Mouse (Mus musculus) ovary, postnatal 36 days (tissue): ENCODE measurements around the gene Col4a2.

Source experiments
- DNase-seq: peaks from one replicate; pipeline ENCODE4 v3.0.0; 2022; ENCODE audit warnings: low spot score, mixed read lengths

Gene Col4a2

DNA sequence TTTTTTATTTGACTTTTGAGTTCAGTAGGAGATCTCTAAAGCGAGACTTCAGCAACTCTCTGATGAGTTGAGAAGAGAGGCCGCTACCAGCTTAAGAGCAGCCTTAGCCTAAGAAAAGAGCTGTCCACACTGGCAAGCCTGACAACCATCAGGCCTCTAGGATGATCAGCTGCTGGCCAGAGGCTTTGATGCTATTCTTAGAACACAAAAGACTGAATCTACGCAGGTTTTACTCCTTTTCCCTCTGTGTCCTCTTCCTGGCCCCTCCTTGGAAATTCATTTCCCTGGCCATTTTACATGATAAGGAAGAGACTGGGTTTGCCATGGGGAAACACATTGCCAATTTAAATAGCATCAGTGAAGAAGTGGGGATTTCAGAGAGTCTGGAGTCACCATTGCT, 70.8 kb downstream of the Col4a2 start:
- DNase-seq, result no peak

DNA sequence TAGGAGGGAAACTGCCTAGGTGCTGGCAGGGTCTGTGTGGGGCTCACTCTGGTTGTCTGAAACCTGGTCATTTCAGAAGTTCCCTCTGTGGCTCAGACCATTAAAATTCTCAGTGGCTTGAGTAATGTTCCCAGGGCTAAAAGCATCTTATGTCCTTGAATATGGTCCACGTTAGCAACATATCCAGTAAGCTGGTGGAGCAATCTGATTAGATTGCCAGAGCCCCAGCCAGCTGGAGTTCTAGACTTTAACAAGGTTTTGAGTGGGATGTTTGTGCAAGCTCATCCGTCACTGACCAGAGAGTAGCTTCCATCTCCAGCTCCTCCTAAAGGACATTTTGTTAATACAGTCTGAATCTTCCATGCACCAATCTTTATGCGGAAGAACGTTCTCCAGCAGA, 72.2 kb downstream of the Col4a2 start:
- no peak for DNase-seq

DNA sequence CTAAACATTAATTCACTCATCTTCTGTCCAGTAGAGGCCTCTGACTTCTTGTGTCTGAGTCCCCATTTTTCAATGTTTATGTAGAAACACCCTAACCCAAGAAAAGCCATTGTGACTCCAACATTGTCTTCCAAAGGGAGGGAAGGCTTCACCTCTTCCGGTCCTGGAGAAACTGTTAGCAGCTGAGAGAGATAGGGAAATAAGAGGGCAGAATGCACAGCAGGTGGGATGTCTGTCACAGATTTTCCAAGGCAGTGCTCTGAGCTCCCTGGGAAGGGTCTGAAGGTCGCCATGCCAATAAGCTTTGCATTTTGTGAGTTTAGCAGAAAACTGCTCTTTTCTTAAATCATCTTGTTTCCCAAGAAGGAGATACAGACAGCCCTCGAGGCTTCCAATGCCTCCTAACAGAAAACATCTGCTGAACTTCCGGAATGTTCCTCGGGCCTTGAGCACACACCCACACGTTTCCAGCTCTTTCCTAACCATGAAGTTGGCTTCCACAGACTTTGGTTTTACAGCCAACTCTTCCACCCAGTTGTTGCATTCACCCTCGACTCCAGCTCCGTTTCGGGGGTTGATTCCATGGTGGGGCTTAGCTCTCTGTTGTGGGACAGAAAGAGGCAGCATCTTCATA, 72.8 kb downstream of the Col4a2 start:
- no peak for DNase-seq

DNA sequence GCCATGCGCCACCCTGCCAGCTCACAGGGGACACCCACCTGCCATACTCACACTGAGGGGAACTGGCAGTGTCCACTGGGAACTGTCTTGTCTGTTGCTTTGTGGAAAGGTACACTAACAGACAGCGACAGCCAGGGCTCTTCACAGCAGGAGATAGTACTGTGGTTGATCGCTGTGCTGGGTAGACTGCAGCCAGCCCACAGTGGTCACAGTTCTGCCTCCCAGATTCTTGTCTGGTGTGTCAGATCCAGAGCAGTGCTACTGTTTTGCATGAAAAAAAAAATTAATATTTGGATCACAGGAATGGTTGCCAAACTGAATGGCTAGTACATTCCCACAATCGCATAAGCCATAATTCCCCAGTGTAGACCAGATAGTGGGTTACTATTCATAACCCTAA, 74.7 kb downstream of the Col4a2 start:
- no peak for DNase-seq

DNA sequence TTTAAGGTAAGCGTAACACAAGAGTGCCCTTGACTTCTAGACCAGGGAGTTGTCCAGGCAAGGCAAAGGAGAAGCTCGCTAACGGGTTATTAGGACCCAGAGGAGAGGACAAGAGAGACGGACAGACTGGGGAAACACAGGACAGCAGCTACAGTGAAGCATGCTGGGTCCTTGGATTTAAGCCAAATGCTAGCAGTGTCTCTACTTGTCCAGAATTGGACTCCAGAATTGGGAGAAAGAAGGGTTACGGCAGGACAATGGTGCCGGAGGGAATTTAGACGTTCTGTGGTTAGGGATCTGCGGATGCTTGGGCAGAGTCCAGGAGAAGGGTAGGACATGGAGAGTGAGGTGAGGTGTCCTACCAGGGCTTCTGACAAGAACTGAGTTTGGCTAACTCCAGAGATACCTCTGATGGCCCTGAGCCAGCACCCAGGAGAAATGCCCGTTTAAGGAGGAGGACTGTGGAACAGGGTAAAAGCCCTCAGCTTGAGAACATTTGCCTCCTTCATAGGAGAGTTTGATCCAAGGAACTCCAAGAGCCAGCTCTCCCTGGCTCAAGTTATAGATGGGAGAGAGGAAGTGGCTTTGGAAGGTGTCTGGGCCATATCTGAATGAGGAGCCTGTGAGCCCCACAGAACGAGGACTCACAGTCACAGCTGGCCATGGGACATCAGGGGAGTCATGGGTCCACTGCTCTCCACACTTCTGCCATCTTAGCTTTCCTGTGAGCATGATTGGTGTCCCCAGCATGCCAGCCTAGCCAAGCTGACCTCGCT, 76.9 kb downstream of the Col4a2 start:
- DNase-seq, result no peak

DNA sequence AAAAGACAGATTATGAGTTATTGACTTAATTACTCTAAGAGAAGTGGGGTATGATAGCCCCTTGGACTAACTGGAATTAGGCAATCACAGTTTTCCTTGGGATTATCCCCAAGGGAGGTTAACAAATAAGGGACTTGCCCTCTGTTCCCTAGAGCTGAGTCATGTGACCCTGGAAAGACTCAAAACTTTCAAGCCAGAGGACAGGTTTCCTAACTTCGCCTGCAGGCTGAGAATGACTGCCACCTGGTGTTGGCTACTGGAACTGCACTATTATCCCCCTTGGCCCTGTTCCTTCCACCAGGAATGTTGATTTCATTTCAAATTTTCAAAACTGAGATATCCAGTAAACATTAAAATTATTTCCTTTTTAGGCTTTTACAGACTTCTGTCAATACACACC, 80.1 kb downstream of the Col4a2 start:
- DNase-seq, result peak; percentile 63

DNA sequence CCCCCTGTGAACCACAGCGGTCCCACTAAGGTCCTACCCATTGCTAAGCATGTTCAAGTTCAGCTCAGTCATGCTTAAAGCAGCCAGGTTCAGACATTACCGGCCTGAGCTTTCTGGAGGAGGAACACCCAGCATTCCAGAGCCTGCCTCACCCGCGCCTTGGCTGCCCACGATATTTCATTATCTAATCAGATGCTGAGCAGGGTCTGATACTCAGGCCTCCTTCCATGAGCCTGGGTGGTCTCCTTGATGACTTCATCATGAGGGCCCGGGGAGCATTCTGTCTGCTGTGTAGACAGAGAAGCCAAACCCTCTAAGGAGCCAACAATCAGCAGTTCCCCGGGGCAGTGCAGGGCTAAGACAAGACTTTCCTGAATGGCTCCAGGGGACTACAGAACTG, 80.6 kb downstream of the Col4a2 start:
- no peak for DNase-seq

DNA sequence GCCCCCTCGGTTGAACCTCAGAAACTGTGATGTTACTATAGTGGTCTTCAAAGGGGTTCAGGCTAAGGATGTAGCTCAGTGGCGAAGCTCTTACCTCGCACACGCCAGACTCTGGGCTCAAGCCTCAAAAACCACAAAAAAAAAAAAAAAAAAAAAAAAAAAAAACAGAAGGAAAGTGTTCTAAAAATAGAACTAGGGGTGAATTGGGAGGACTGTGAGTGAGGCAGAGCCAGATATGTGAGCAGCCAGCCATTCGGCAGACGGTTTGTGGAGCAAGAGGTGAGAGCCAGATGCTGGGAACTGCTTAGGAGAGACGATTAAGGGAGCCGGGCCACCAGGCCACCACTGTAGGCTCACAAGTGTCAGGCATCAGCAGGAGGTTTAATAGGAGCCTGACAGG, 81.0 kb downstream of the Col4a2 start:
- no peak for DNase-seq

DNA sequence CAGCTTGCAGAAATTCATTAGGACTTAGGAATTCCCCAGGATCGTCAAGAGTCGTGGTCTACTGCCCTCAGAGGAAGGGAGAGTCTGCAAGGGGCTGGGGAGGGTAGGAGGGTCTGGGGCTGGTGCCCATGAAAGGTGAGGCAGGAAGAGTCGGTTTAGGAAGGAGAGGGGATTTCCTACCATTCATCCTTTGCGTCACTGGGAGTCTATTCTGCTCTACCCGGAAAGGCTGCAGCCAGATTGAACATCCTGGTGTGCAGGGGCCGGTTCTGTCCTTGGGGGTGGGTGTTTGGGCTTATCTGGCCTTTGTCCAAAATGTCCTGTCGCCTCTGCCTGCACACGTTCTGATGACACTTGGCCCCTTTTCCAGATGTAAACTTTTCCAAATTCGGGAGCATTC, 82.2 kb downstream of the Col4a2 start:
- no peak for DNase-seq

DNA sequence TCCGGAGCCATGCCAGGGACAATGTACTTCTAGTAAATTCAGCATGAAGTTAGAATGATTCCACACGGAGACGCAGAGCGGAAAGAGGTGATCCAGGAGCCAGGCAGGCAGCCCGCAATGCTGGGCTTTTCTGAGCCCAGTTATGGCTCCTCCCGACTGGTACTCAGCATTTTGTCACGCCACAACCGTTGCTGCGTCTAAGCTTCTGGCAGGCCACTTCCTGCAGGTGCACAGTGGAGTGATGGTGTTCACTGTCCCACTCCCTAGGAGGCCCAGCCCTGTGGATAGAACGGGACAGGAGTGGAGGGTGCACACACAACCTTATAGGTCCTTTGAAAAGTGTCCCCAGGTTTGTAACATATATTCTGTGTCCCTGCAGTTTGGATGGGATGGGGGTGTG, 83.0 kb downstream of the Col4a2 start:
- no peak for DNase-seq

DNA sequence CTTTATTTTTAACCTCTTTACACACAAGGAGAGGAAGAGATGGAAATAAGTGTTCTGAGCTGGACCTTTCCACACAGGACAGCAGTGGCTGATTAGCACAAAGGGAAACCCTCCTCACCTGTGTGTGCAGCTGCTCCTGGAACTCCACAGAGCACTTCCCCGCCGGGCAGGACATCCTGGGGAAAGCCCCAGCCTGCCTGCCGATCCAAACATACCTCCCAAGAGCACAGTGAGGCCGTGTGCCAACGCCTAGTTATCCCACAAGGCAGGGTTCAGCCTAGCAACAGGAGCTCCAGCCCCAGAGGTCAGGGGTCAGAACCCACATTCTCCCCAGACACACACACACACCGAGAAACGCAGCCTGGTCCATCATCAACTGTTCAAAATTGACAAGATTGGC, 83.5 kb downstream of the Col4a2 start:
- DNase-seq, result no peak

DNA sequence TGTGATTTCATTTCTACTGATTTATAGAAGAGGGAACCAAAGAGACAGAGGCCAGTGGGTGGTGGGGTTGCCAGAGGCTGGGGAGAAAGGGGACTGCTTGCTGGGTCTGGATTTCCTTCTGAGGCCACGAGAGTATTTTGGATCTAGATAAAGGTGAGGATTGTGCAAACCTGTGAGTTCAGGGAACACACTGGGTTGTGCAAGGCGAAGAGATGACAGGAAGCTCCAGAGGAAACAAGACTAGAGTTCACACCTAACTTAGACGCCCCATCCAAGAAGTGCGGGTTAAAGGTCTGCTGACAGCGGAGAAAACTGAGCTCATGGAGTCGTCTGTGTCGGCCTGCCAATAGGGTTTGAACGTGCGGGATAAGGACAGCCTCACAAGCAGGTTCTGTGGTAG, 84.5 kb downstream of the Col4a2 start:
- DNase-seq, result no peak

DNA sequence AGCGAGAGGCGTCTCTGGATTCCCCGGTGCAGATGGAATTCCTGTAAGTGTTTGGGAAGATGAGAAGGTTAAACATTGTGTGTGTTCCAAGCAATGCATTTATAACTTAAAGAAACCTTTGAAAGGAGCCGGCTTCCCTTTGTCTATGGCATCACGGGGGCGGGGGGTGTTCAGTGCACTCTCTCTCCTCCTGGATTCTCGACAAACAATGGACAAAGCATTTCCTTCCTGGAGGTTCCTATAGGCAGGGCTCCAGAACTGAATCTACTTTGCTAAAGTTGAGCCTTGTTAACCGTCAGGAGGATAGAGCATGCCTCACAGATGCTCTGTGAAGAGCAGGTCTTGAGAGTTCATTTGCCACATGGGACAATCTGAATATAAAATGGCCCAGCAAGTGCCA, 87.1 kb downstream of the Col4a2 start:
- DNase-seq, result no peak

DNA sequence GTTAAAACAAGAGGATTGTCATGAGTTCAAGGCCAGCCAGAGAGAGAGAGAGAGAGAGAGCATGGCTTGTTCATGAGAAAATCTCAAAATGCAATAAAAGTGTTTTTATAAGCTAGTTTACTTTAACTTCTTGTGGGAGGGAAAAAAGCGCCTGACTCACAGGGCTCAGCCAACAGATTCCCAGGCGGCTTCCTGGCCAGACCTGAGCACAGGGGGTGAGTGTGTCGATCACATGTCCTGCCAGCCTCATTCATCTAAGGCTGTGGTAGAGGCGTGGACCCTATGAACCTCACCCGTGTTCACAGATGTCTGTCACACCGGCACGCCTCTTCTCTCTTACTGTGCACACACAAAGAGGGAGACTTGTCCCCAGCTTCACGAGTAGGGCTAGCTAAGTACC, 87.6 kb downstream of the Col4a2 start:
- no peak for DNase-seq

DNA sequence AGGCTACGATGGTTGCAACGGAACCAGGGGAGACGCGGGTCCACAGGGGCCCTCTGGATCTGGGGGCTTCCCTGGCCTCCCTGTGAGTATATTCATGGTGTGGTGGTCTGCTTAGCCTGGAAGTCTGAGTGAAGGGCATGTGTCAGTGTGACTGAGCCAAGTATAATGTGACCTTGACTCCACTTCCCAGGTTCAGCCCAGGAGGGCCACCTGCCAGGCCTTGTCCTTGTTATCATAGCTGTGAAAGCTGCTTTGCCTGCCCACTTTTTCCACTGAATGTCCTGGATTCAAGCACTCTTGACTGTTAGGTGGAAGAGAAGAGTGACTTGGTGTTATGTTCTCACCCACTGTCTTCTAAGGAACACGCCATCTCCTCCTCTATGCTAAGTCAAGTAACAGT, 88.6 kb downstream of the Col4a2 start:
- DNase-seq, result no peak

DNA sequence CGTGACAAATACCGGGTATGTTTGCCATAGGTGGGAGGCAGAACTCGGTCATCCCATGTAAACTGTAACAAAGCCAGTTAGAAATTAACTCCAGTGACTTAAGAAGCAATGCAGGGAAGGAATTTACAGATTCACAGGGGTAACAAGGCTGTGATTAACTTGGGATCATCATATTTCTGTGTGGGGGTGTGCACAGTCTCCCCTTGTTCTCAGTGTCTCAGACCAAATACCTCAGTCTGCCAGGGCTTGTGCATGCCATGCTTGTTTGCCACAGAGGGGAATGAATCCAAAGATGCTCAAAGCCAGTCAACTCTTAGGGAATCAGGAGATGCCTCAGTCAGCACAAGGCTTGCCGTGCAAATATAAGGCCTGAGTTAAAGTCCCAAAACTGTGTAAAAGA, 89.6 kb downstream of the Col4a2 start:
- DNase-seq, result no peak

DNA sequence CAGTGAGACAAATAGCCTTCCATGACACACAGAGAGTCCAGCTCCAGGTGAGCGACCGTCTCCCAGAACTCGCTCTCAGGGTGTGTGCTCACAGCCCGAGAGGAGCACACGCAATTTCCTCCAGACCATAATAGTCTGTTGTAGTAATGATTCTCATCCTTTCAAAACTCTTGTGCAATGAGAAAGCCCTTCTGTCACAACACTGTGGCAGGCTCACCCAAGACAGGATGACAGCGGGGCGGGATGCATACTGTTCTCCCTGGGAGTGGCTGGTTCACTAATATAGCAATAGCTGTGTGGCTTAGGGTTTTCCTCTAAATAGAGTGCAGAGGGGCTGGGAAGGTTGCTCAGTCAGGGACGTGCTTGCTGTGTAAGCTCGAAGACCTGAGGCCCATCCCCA, 91.2 kb downstream of the Col4a2 start:
- no peak for DNase-seq

DNA sequence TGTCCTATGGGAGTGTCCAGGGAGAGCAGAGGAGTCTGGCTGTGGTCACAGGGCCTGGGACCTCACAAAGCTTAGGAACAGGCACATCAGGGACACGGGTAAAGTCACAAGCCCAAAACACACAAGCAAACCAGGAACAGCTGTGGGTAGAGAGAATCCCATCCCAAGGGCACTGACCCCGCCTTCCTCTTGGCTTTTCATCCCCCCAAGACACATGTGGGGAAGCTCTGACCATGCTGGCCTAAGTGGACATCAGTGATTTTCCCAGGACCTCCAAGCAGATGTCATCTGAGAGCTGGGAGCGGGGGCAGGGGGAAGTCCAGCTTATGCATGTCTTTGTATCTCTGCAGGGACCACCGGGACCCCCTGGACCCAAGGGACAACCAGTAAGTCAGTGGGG, 92.0 kb downstream of the Col4a2 start:
- DNase-seq, result no peak

DNA sequence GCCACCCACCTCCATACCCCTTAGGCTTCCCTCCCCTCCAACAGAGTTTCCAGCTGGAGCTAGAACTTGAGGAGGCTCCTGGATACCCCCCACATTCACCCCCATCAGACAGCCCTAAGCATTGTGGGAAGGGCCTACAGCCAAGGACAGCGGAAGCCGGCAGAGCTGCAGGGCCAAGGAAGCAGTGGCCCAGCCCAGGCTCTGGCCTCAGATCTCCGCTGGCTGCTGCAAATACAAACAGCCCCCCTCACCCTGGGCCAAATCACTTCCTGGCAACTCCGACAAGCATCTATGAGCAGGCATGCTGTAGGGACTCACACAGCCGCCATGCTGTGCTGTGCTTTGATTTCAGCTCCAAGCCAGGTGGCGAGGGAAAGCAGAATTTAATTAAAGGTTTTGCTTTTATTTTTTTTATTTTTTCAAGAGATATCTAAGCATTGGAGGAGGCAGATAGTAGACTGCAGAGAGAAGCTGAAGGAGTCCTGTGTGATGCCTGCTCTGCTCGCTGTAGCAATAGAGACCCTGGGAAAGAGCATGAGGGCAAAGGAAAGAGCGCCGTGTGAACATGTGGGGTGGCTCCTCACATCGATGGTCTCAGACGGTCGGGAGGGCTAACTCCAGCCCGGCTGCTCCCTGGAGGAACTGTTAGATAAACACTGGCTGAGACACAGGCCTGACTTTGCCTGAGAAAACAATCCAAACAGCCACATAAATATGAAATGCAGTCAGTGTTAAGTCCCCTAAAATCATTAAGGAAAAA, 93.3 kb downstream of the Col4a2 start:
- DNase-seq, result peak; percentile 67

DNA sequence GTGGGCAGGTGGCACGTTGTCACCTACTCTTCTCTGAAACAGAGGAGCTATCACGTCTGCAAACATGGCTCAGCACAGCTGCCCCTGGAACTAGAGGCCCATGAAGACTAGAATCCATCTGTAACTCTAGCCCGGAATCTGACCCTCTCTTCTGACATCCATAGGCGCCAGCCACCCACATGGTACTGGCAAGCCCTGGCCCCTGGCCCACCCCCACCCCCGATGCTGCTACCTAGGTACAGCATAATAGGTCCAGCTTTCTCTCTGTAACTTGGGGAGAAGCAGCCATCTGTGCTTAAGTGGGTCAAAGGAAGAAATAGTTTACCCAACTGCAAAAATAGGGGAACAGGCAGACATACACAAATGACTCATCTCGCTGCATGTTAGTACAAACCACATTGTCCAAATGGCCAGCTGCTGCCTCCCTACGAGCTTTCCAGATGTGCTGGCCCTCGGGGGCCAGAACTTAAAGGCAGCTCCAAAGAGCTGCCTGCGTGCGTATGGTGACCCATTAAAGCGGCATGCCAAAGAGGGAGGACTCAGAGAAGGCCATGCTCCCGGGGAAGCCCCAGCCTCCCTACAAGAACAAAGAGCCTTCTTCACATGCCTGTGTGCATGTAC, 99.0 kb downstream of the Col4a2 start:
- DNase-seq, result no peak

DNA sequence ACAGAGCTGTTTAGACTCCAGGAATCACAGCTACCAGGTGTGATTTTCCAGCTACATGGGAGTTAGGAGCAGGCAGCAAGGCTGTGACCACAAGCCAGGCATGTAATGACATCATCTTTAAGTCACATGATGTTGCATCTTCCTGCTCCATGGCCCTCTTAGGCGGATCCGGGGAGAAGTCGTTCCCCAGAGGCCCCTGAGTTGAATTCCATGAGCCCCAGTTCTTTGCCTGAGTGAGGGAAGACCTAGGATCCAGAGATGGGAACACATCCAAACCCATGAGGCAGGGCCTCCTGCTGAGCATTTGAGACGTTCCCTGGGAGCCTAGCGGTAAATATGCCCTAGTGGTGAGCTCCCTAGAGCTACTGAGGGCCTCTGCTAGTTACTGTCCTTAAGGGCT, 99.8 kb downstream of the Col4a2 start:
- no peak for DNase-seq

DNA sequence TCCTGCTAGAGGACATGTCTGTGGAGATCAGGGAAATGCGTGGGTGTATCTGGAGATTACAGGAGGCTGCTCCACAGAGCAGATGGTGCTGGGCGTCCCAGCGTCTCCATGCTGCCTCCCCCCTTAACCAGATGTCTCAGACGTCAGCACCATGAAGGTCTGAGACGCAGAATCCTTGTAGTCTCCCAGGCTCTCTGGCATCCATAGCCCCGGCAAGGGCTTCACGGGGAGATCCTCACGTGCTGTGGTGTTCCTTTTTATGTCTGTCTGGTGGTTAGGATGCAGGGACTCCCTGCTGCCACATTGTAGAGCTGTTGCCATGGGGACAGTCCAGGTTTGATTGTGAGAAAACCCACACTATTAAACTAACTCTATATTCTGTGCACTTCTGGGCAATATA, 101.7 kb downstream of the Col4a2 start:
- DNase-seq, result no peak

DNA sequence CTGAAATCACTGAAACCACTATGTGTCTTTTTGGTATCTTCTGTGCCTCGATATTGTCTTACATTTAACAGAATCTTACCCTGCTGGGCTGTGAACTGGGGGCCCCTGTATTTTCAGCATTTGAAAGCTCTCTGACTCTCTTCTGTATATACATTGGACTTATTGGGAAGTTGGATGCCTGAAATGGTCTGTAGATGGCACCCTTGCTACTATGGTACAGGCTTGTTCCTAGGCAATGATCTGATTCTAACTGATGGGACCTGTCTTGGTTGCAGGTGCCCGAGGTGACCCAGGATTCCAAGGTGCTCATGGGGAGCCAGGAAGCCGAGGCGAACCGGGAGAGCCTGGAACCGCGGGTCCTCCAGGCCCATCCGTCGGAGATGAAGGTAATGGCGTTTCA, 102.5 kb downstream of the Col4a2 start:
- no peak for DNase-seq
